Mouse (Mus musculus) stomach, embryonic 14.5 days (tissue): ENCODE results near the gene Wfdc12. TPM values are rescaled to one million over a fixed set of nuclear protein-coding genes. Genes with fewer than 3 reads are reported as not detected.

Experiments
- polyA plus RNA-seq: library from polyadenylated mRNA; unstranded; fragments of >200 nt; fragmentation: Nextera tagmentation; extraction: Ambion mirVana; gene quantifications from 2 replicates; pipeline ENCODE4 v1.2.1, GENCODE M21; 2014

Wfdc12 gene
- polyA plus RNA-seq, 1 experiment from 2014 or later: not detected

Other genes starting within 250 kb of the Wfdc12 start
- gene Ywhab, start 195.6 kb downstream of the Wfdc12 start, polyA plus RNA-seq: 293 and 295 TPM in 2 replicates
- 1.5 and 1.6 TPM in 2 replicates for gene Pabpc1l, start 165.2 kb downstream of the Wfdc12 start, polyA plus RNA-seq
- 26.3 and 30.7 TPM in 2 replicates for gene Stk4, start 120.3 kb downstream of the Wfdc12 start, polyA plus RNA-seq
- gene Tomm34, start 119.4 kb downstream of the Wfdc12 start, polyA plus RNA-seq: 61.5 and 67.7 TPM in 2 replicates
- gene Kcns1, start 19.5 kb downstream of the Wfdc12 start, polyA plus RNA-seq: 0.14 and 0.15 TPM in 2 replicates
- gene Wfdc5, start 7.9 kb downstream of the Wfdc12 start, polyA plus RNA-seq: not detected in 2 replicates
- not detected in 2 replicates for gene Wfdc15a, start 9.5 kb upstream of the Wfdc12 start, polyA plus RNA-seq
- gene Wfdc15b, start 31.1 kb upstream of the Wfdc12 start, polyA plus RNA-seq: 13.2 and 23.6 TPM in 2 replicates
- gene Svs2, start 47.9 kb upstream of the Wfdc12 start, polyA plus RNA-seq: not detected in 2 replicates
- not detected in 2 replicates for gene Svs3b, start 66.0 kb upstream of the Wfdc12 start, polyA plus RNA-seq
- gene Svs4, start 87.9 kb upstream of the Wfdc12 start, polyA plus RNA-seq: not detected in 2 replicates
- gene Svs3a, start 98.7 kb upstream of the Wfdc12 start, polyA plus RNA-seq: not detected in 2 replicates
- not detected in 2 replicates for gene Svs6, start 126.1 kb upstream of the Wfdc12 start, polyA plus RNA-seq
- gene Svs5, start 142.1 kb upstream of the Wfdc12 start, polyA plus RNA-seq: not detected in 2 replicates
- 0.58 and 1.8 TPM in 2 replicates for gene Slpi, start 198.5 kb upstream of the Wfdc12 start, polyA plus RNA-seq
- gene Rbpjl, start 212.5 kb upstream of the Wfdc12 start, polyA plus RNA-seq: 0.14 and 6.6 TPM in 2 replicates
- gene Matn4, start 214.6 kb upstream of the Wfdc12 start, polyA plus RNA-seq: 1.1 and 2.0 TPM in 2 replicates